In genomic region chr1:57890259-57890902, GRCm38 (mm10) we compare ENCODE assay signal across 8 mouse cellular contexts.
DNase-seq lines count a peak whose midpoint lies in the region; ATAC-seq and TF ChIP-seq lines count a peak whose summit lies in the region.

No protein-coding gene starts in this region.

- H3K27ac ChIP-seq in heart, embryonic 13.5 days (replicated peaks) = peak overlapping the region; percentile 78
- H3K27ac ChIP-seq in kidney, embryonic 16.5 days (ENCODE audit: low read length) = peak overlapping the region; percentile 70
- peak overlapping the region; percentile 18; the same call in 1 of the 2 replicates for H3K27ac ChIP-seq in midbrain, postnatal 0 days (ENCODE audit: low read depth, low read length)

- peak; percentile 52 for DNase-seq in ovary, adult 18-20 months (ENCODE audit: low spot score)
- no peak for DNase-seq in ovary, postnatal 10 days (ENCODE audit: low spot score)
- DNase-seq in midbrain, postnatal 0 days (ENCODE audit: low spot score) = peak; percentile 41
- DNase-seq in spleen, postnatal 10 days (ENCODE audit: low spot score in 2 of 2) = no peak
- DNase-seq in thymus, postnatal 10 days (ENCODE audit: low spot score in 2 of 2) = no peak
- no peak for DNase-seq in cerebellum, adult 9-10 months

- H3K9me3 ChIP-seq in heart, embryonic 13.5 days = no peaks in the 10 kb centered on the region
- H3K9me3 ChIP-seq in kidney, embryonic 16.5 days (ENCODE audit: low read length) = peaks cover 5% of the 10 kb centered on the region; the same call in 1 of the 2 replicates
- no peaks in the 10 kb centered on the region for H3K9me3 ChIP-seq in midbrain, postnatal 0 days (ENCODE audit: low read length)

- WGBS in heart, embryonic 13.5 days = 27% methylated on average over 5 of the region's 5 CpGs
- WGBS in kidney, embryonic 16.5 days = 36% methylated on average over 5 of the region's 5 CpGs
- 21% methylated on average over 5 of the region's 5 CpGs for WGBS in midbrain, postnatal 0 days

- no peak for TF ChIP-seq CTCF in midbrain, postnatal 0 days (IDR thresholded peaks at IDR 0.05)

- H3K4me2 ChIP-seq in heart, embryonic 13.5 days = peak overlapping the region; percentile 38
- H3K4me2 ChIP-seq in kidney, embryonic 16.5 days (replicated peaks; ENCODE audit: low read depth, low read length) = no peak overlapping the region
- H3K4me2 ChIP-seq in midbrain, postnatal 0 days (ENCODE audit: low read depth, low read length, poor library complexity, severe bottlenecking) = no peak overlapping the region

- no peak overlapping the region for H3K4me3 ChIP-seq in heart, embryonic 13.5 days
- H3K4me3 ChIP-seq in kidney, embryonic 16.5 days (ENCODE audit: low read length) = no peak overlapping the region
- no peak overlapping the region for H3K4me3 ChIP-seq in midbrain, postnatal 0 days (ENCODE audit: low read depth, low read length)

- no peaks in the 10 kb centered on the region for H3K27me3 ChIP-seq in heart, embryonic 13.5 days (replicated peaks)
- H3K27me3 ChIP-seq in kidney, embryonic 16.5 days (ENCODE audit: insufficient read depth, low read length) = no peaks in the 10 kb centered on the region
- no peaks in the 10 kb centered on the region for H3K27me3 ChIP-seq in midbrain, postnatal 0 days (ENCODE audit: insufficient read depth, low read length)

- ATAC-seq in heart, embryonic 13.5 days (ENCODE audit: extremely low read depth, insufficient number of reproducible peaks, low FRiP score, low TSS enrichment) = no peak
- peak; percentile 46; the same call in 1 of the 2 replicates for ATAC-seq in kidney, embryonic 16.5 days (ENCODE audit: low FRiP score, low TSS enrichment)
- ATAC-seq in midbrain, postnatal 0 days (ENCODE audit: low FRiP score) = no peak

- no peak overlapping the region for H3K9ac ChIP-seq in heart, embryonic 13.5 days
- H3K9ac ChIP-seq in kidney, embryonic 16.5 days (replicated peaks; ENCODE audit: low read length) = no peak overlapping the region
- H3K9ac ChIP-seq in midbrain, postnatal 0 days (replicated peaks; ENCODE audit: low read length, poor library complexity, severe bottlenecking) = no peak overlapping the region

- H3K4me1 ChIP-seq in heart, embryonic 13.5 days = peaks cover 33% of the 10 kb centered on the region
- peaks cover 15% of the 10 kb centered on the region for H3K4me1 ChIP-seq in kidney, embryonic 16.5 days (ENCODE audit: insufficient read depth, low read length)
- H3K4me1 ChIP-seq in midbrain, postnatal 0 days (ENCODE audit: insufficient read depth, low read length) = no peaks in the 10 kb centered on the region

- H3K36me3 ChIP-seq in heart, embryonic 13.5 days = peaks cover 29% of the 10 kb centered on the region
- peaks cover 3% of the 10 kb centered on the region; the same call in 1 of the 2 replicates for H3K36me3 ChIP-seq in kidney, embryonic 16.5 days (ENCODE audit: insufficient read depth, low read length)
- peaks cover 14% of the 10 kb centered on the region for H3K36me3 ChIP-seq in midbrain, postnatal 0 days (ENCODE audit: insufficient read depth, low read length)

Comparison
In these comparisons a context has a peak if more than half of its experiments do, and no peak if none do; other contexts are left out.
1. DNase-seq: peak in ovary, adult 18-20 months (single experiment) and midbrain, postnatal 0 days (single experiment); none in ovary, postnatal 10 days (single experiment), spleen, postnatal 10 days (0 of 2), thymus, postnatal 10 days (0 of 2) and cerebellum, adult 9-10 months (single experiment).
2. H3K27ac ChIP-seq: peak in every context shown above with its lines; median percentile 78 in heart, embryonic 13.5 days; 70 in kidney, embryonic 16.5 days; 18 in midbrain, postnatal 0 days.